Mouse (Mus musculus): ENCODE measurements around the gene H2-K1.

DNA sequence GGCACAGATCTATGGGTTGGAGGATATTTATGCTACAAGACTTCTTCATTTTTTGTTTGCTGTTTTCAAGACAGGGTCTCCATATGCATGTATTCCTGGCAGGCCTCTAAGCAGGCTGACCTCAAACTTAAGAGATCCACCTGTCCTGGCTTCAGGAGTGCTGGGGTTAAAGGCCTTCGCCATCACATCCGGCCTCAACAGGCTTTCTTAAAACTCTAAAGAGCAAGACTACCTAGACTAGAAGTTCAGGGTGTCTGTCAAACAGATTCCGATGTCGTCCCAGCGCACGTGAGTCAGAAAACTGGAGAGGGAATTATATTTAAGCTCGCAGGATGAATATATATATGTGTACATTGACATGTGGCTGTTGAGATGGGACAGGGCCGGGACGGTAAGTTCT, 23.5 kb upstream of the H2-K1 start:
- TF ChIP-seq POLR2A (IDR thresholded peaks at IDR 0.05; ENCODE audit: extremely low read depth, insufficient read depth, low read length) = no peak
- TF ChIP-seq CTCF (IDR thresholded peaks at IDR 0.05; ENCODE audit: extremely low read depth, insufficient read depth, low read length) = no peak
